Mouse (Mus musculus): ENCODE results near the gene Rtel1.

GRCm38 (mm10) chr2:181391541-181391940 is 72.0 kb downstream of the Rtel1 start:
- TF ChIP-seq POLR2A (IDR thresholded peaks at IDR 0.05; ENCODE audit: control insufficient read depth, extremely low read depth, insufficient read depth, low read length, poor library complexity) (no peak), CTCF (IDR thresholded peaks at IDR 0.05; ENCODE audit: borderline replicate concordance, control insufficient read depth, extremely low read depth, insufficient read depth, low read length, poor library complexity) (no peak)
